ENCODE assay signal across 48 mouse cellular contexts in genomic region chr7:17149931-17150330, GRCm38 (mm10). TPM values are rescaled to one million over a fixed set of nuclear protein-coding genes. Genes with fewer than 3 reads are reported as not detected.
"Had no signal": no experiment of that assay in that cellular context is flagged by ENCODE, and none has a peak within 500 bp of the region (broad histone marks: within the 10 kb centered on the region; RNA-seq: fewer than 3 reads in every experiment).

TSS of gene Ceacam3 (plus strand) at chr7:17150282.

- H3K36me3 ChIP-seq: heart, embryonic 12.5 days; heart, embryonic 13.5 days; heart, embryonic 15.5 days; hindbrain, embryonic 10.5 days; hindbrain, embryonic 12.5 days; hindbrain, embryonic 13.5 days; hindbrain, embryonic 15.5 days; intestine, embryonic 15.5 days; kidney, embryonic 15.5 days had no signal

- H3K9ac ChIP-seq: heart, embryonic 12.5 days; heart, embryonic 13.5 days; heart, embryonic 15.5 days; hindbrain, embryonic 12.5 days; hindbrain, embryonic 13.5 days; hindbrain, embryonic 14.5 days; hindbrain, embryonic 15.5 days; intestine, embryonic 15.5 days; kidney, embryonic 15.5 days had no signal

- H3K9me3 ChIP-seq: heart, embryonic 15.5 days; hindbrain, embryonic 15.5 days; intestine, embryonic 15.5 days; kidney, embryonic 15.5 days had no signal

- ATAC-seq: hindbrain, embryonic 16.5 days; hindbrain, postnatal 0 days; inflammation-experienced regulatory T-cells, adult 6 months; intestine, embryonic 15.5 days; intestine, embryonic 16.5 days; intestine, postnatal 0 days had no signal

- H3K4me1 ChIP-seq: heart, embryonic 12.5 days; heart, embryonic 13.5 days; heart, embryonic 15.5 days; hindbrain, embryonic 10.5 days; hindbrain, embryonic 12.5 days; hindbrain, embryonic 13.5 days; hindbrain, embryonic 15.5 days; intestine, embryonic 15.5 days; kidney, embryonic 15.5 days had no signal

- DNase-seq: heart, postnatal 10 days; heart, postnatal 14 days; heart, postnatal 36 days; heart, postnatal 4 days; kidney, adult 11 months; kidney, adult 18-20 months; kidney, adult 2 months; kidney, adult 8-10 months; kidney, adult 9 months; kidney, postnatal 10 days; kidney, postnatal 14 days; kidney, postnatal 25 days; kidney, postnatal 36 days; kidney, postnatal 4 days; layer of hippocampus, adult 9-11 months; layer of hippocampus, postnatal 36 days had no signal

- H3K27ac ChIP-seq: heart, embryonic 13.5 days; heart, embryonic 15.5 days; hindbrain, embryonic 10.5 days; hindbrain, embryonic 12.5 days; hindbrain, embryonic 13.5 days; hindbrain, embryonic 14.5 days; hindbrain, embryonic 15.5 days; hindbrain, postnatal 0 days; intestine, embryonic 15.5 days; kidney, embryonic 15.5 days; kidney, postnatal 0 days; layer of hippocampus, adult 2 months; left cerebral cortex, adult 2 months had no signal

- H3K4me3 ChIP-seq: heart, embryonic 12.5 days; heart, embryonic 13.5 days; heart, embryonic 15.5 days; hindbrain, embryonic 10.5 days; hindbrain, embryonic 12.5 days; hindbrain, embryonic 13.5 days; hindbrain, embryonic 15.5 days; intestine, embryonic 15.5 days; kidney, embryonic 15.5 days; layer of hippocampus, adult 2 months; left cerebral cortex, adult 2 months had no signal

- H3K27me3 ChIP-seq: heart, embryonic 12.5 days; heart, embryonic 13.5 days; heart, embryonic 15.5 days; hindbrain, embryonic 12.5 days; hindbrain, embryonic 13.5 days; hindbrain, embryonic 15.5 days; intestine, embryonic 15.5 days; kidney, embryonic 15.5 days had no signal

RNA-seq across cellular contexts. Expression of gene Ceacam3, which starts in this region (rescaled TPM):
- total RNA-seq: heart, postnatal 10 days; heart, postnatal 14 days; heart, postnatal 25 days; heart, postnatal 36 days; heart, postnatal 4 days; hematopoietic stem cell, adult 5-6 weeks; layer of hippocampus, adult 18-20 months; layer of hippocampus, adult 2 months; layer of hippocampus, postnatal 25 days; layer of hippocampus, postnatal 36 days; left cerebral cortex, adult 8-10 months had no signal
- polyA plus RNA-seq: heart, embryonic 11.5 days; heart, embryonic 12.5 days; heart, embryonic 13.5 days; heart, embryonic 14.5 days; heart, embryonic 15.5 days; heart, embryonic 16.5 days; heart, postnatal 0 days; hindbrain, embryonic 10.5 days; hindbrain, embryonic 11.5 days; hindbrain, embryonic 12.5 days; hindbrain, embryonic 13.5 days; hindbrain, embryonic 14.5 days; hindbrain, embryonic 15.5 days; hindbrain, embryonic 16.5 days; intestine, embryonic 14.5 days; intestine, embryonic 15.5 days; intestine, postnatal 0 days; kidney, embryonic 14.5 days; kidney, embryonic 15.5 days; kidney, embryonic 16.5 days; kidney, postnatal 0 days; large intestine, adult 2 months had no signal
